Mouse (Mus musculus) lung, embryonic 14.5 days (tissue): ENCODE data around the gene Gm28372. TPM values are rescaled to one million over a fixed set of nuclear protein-coding genes. Genes with fewer than 3 reads are reported as not detected.

Experiments used
- ATAC-seq: fragments of 200-750 bp; cut with Nextera tagmentation; 2 replicates; pipeline ENCODE4 v1.8.0; 2017; ENCODE audit warnings: mild to moderate bottlenecking, moderate TSS enrichment, moderate library complexity; ENCODE audit not compliant: insufficient read depth
- DNase-seq: peaks from one replicate; pipeline ENCODE4 v3.0.0-alpha.2; 2015
- H3K27ac ChIP-seq: fragments of 300-500 bp; sonication (generic); 2 replicates; pipeline ENCODE4 v1.5.1; 2014; ENCODE audit warnings: low read depth, mild to moderate bottlenecking, moderate library complexity
- H3K27me3 ChIP-seq: fragments of 300-500 bp; sonication (generic); 2 replicates; pipeline ENCODE4 v1.6.1; 2014; ENCODE audit warnings: low read length, control low read depth; ENCODE audit not compliant: insufficient read depth
- H3K36me3 ChIP-seq: fragments of 300-500 bp; sonication (generic); 2 replicates; pipeline ENCODE4 v1.6.1; 2014; ENCODE audit warnings: control low read depth; ENCODE audit not compliant: insufficient read depth
- H3K4me1 ChIP-seq: fragments of 300-500 bp; sonication (generic); 2 replicates; pipeline ENCODE4 v1.6.1; 2014; ENCODE audit warnings: antibody characterized with exemption, control low read depth; ENCODE audit not compliant: insufficient read depth
- H3K4me2 ChIP-seq: fragments of 300-500 bp; sonication (generic); 2 replicates; pipeline ENCODE4 v1.6.1; 2014; ENCODE audit warnings: mild to moderate bottlenecking
- H3K4me3 ChIP-seq: fragments of 300-500 bp; sonication (generic); 2 replicates; pipeline ENCODE4 v1.5.1; 2014; ENCODE audit warnings: low read depth, low read length
- H3K9ac ChIP-seq: fragments of 300-500 bp; sonication (generic); 2 replicates; pipeline ENCODE4 v1.6.1; 2014
- H3K9me3 ChIP-seq: fragments of 300-500 bp; sonication (generic); 2 replicates; pipeline ENCODE4 v1.6.1; 2016; ENCODE audit warnings: low read depth, low read length, control low read depth
- CTCF ChIP-seq: IDR thresholded peaks from 2 replicates; pipeline ENCODE4 v1.5.1; 2016; ENCODE audit warnings: antibody characterized with exemption, low read depth
- WGBS: fragments of 180-500 bp; shearing (Covaris S2); extraction: QIAGEN DNeasy Blood & Tissue Kit; methylation state at CpG from one replicate; pipeline ENCODE4 v1.1.7; 2014; 5-methylcytosine and 5-hydroxymethylcytosine counted together
- polyA plus RNA-seq: library from polyadenylated mRNA; unstranded; fragments of >200 nt; fragmentation: Nextera tagmentation; extraction: Ambion mirVana; gene quantifications from 2 replicates; pipeline ENCODE4 v1.2.1, GENCODE M21; 2014

Gm28372 gene
- polyA plus RNA-seq, 1 experiment from 2014 or later, result not detected

DNA sequence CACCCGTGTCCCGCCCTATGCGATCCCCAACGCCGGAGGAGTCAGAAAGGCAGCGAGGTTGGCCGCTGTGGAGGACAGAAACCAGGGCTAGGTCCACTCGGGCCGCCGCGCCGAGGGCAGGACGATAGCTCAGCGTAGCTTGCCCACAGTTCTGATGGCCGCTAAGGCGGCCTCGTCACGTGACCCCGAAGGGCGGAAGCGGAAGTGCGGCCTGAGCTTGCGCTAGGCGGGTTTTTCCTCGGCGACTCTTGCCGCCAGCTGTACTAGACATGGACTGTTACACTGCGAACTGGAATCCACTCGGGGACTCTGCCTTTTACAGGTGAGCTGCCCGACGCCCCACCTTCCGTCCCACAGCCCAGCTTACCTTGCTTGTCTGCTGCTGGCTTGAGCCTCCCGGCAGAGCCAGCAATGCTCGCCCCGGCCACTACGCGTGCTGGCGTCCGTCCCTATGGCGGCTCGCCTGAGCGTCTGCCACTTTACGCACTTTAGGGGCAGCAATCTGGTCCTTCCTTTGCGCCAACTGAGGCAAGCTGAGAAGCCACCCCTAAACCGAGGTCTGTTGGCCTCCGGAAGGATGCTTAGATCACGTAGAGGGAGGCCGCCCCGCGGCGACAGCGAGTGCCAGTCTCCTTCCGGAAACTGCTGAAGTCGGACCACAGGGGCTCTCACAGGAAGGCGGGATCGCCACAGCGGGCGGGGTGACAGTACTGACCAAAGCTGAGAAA is 19.3 kb downstream of the Gm28372 start, which contains the start of the genes Vps16 and Pced1a:
Gene Vps16, plus strand, starts transcription at position 214 of the 728 bp plus-strand sequence.
Gene Pced1a, minus strand, starts transcription at position 576 of the 728 bp plus-strand sequence.
- Histone ChIP-seq H3K4me3 (peak within 1 kb of the TSS; percentile 72), H3K4me2 (peak within 1 kb of the TSS; percentile 94), H3K4me1 (peaks cover 14% of the 10 kb centered on the region; the same call in 1 of the 2 replicates), H3K9me3 (no peaks in the 10 kb centered on the region), H3K36me3 (peaks cover 13% of the 10 kb centered on the region; the same call in 1 of the 2 replicates), H3K9ac (peak within 1 kb of the TSS; percentile 83), H3K27ac (peak within 1 kb of the TSS; percentile 84), H3K27me3 (no peaks in the 10 kb centered on the region)
- ATAC-seq, result peak; percentile 96
- peak; percentile 97 for DNase-seq
- TF ChIP-seq CTCF, result peak; percentile 73
- under 1% methylated on average over 58 of the region's 58 CpGs for WGBS

DNA sequence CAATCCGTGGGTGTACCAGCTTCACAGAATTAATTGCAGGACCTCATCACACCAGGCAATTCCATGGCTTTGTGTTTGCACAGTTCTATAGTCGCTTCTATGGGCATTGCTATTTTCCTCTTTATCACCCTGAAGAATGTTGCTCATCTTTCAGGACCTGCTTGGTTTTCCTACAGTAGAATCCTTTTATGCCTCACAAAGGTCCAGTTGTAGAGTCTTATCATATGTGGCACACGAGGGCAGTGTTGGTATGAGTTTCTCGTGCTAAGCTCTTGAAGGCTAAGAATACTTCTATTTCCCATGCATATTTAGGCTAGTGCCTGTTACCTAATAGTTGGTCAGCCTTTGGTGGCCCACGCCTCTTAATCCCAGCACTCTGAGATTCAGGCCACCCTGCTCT is 20.1 kb downstream of the Gm28372 start:
- peak; percentile 31; the same call in 1 of the 2 replicates for TF ChIP-seq CTCF
- H3K27me3 ChIP-seq, result no peaks in the 10 kb centered on the region
- no peaks in the 10 kb centered on the region for H3K9me3 ChIP-seq
- WGBS, result 39% methylated on average over 5 of the region's 5 CpGs
- H3K36me3 ChIP-seq, result peaks cover 7% of the 10 kb centered on the region; the same call in 1 of the 2 replicates
- H3K27ac ChIP-seq, result no peak overlapping the region; the same call in 1 of the 2 replicates
- H3K4me3 ChIP-seq, result peak overlapping the region; percentile 72
- peaks cover 14% of the 10 kb centered on the region; the same call in 1 of the 2 replicates for H3K4me1 ChIP-seq
- peak overlapping the region; percentile 83 for H3K9ac ChIP-seq
- ATAC-seq, result no peak
- DNase-seq, result peak; percentile 59
- peak overlapping the region; percentile 94 for H3K4me2 ChIP-seq

DNA sequence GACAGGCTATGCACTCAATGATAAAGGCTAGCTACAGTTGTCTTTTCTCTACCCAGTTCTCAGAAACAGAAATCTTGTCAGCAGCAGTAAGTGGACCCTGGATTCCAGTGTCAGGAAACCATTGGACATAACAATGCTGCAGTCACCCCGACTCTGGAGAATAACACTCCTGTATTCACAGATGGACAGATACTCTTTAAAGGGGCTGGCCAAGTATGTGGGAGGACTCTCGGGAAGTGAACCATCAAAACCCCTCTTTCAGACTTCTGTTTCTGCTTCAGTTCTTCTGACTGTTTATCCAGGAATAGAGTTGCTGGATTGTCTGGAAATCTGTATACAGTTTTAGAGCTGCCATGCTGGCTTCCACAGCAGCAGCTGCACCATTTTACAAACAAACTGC is 24.8 kb downstream of the Gm28372 start:
- no peak overlapping the region for H3K4me2 ChIP-seq
- no peak for TF ChIP-seq CTCF
- no peak overlapping the region for H3K4me3 ChIP-seq
- peaks cover 10% of the 10 kb centered on the region; the same call in 1 of the 2 replicates for H3K36me3 ChIP-seq
- H3K27ac ChIP-seq, result no peak overlapping the region
- H3K27me3 ChIP-seq, result no peaks in the 10 kb centered on the region
- WGBS, result 61% methylated on average over 2 of the region's 2 CpGs
- no peak for DNase-seq
- no peak for ATAC-seq
- no peak overlapping the region for H3K9ac ChIP-seq
- no peaks in the 10 kb centered on the region for H3K9me3 ChIP-seq
- peaks cover 5% of the 10 kb centered on the region; the same call in 1 of the 2 replicates for H3K4me1 ChIP-seq

GRCm38 (mm10) chr2:130430484-130430883 is 25.4 kb downstream of the Gm28372 start:
- H3K9me3 ChIP-seq, result no peaks in the 10 kb centered on the region
- peaks cover 10% of the 10 kb centered on the region; the same call in 1 of the 2 replicates for H3K36me3 ChIP-seq
- no peak for TF ChIP-seq CTCF
- H3K27me3 ChIP-seq, result no peaks in the 10 kb centered on the region
- no peak for ATAC-seq
- no peak overlapping the region for H3K4me2 ChIP-seq
- no peak overlapping the region for H3K27ac ChIP-seq
- H3K4me3 ChIP-seq, result no peak overlapping the region
- no peak overlapping the region for H3K9ac ChIP-seq
- DNase-seq, result no peak
- 56% methylated on average over 3 of the region's 3 CpGs for WGBS
- H3K4me1 ChIP-seq, result no peaks in the 10 kb centered on the region

DNA sequence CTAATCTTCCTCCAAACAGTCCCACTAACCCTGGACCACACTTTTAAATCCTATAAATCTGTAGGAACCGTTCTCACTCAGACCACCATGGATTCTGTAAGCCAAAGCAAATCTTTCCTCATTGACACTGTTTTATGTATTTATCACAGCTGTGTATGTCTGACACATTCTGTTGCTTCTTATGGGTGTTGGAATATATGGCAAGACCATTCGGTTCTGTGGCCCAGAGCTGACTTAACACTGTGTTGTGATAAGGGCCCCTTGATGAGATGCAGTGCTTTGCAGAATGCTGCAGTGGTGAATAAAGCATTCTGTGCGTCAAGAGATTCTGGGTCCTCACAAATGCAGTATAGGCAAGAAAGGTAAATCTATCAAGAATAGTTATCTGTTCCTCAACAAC is 27.1 kb downstream of the Gm28372 start:
- 83% methylated on average over 3 of the region's 3 CpGs for WGBS
- no peak for TF ChIP-seq CTCF
- no peak for ATAC-seq
- Histone ChIP-seq H3K27ac (no peak overlapping the region), H3K4me2 (no peak overlapping the region), H3K4me3 (no peak overlapping the region), H3K36me3 (peaks cover 10% of the 10 kb centered on the region; the same call in 1 of the 2 replicates), H3K9ac (no peak overlapping the region), H3K9me3 (no peaks in the 10 kb centered on the region), H3K4me1 (no peaks in the 10 kb centered on the region), H3K27me3 (no peaks in the 10 kb centered on the region)
- no peak for DNase-seq

GRCm38 (mm10) chr2:130433152-130433551 is 28.1 kb downstream of the Gm28372 start:
- no peak overlapping the region for H3K4me2 ChIP-seq
- no peak overlapping the region for H3K9ac ChIP-seq
- ATAC-seq (peak; percentile 41; the same call in 1 of the 2 replicates), DNase-seq (peak; percentile 86)
- 22% methylated on average over 4 of the region's 4 CpGs for WGBS
- no peak overlapping the region for H3K4me3 ChIP-seq
- no peak overlapping the region for H3K27ac ChIP-seq
- peaks cover 16% of the 10 kb centered on the region for H3K36me3 ChIP-seq
- no peaks in the 10 kb centered on the region for H3K9me3 ChIP-seq
- no peaks in the 10 kb centered on the region for H3K4me1 ChIP-seq
- peak; percentile 72 for TF ChIP-seq CTCF
- no peaks in the 10 kb centered on the region for H3K27me3 ChIP-seq

GRCm38 (mm10) chr2:130436769-130437168 is 31.7 kb downstream of the Gm28372 start:
- Histone ChIP-seq H3K4me3 (no peak overlapping the region), H3K27ac (no peak overlapping the region), H3K4me2 (no peak overlapping the region), H3K9ac (no peak overlapping the region), H3K27me3 (no peaks in the 10 kb centered on the region), H3K9me3 (no peaks in the 10 kb centered on the region), H3K4me1 (no peaks in the 10 kb centered on the region), H3K36me3 (peaks cover 49% of the 10 kb centered on the region)
- 94% methylated on average over 1 of the region's 1 CpGs for WGBS
- no peak for TF ChIP-seq CTCF
- ATAC-seq (no peak), DNase-seq (no peak)
